ENCODE assay signal across 15 mouse cellular contexts in genomic region chr7:55809967-55810366, GRCm38 (mm10).
"Had no signal": no experiment of that assay in that cellular context is flagged by ENCODE, and none has a peak within 500 bp of the region (broad histone marks: within the 10 kb centered on the region; RNA-seq: fewer than 3 reads in every experiment).

No protein-coding gene starts in this region.

- H3K4me3 ChIP-seq: neural tube, embryonic 13.5 days; neural tube, embryonic 15.5 days; stomach, embryonic 15.5 days had no signal

- H3K9me3 ChIP-seq: neural tube, embryonic 13.5 days; neural tube, embryonic 15.5 days; stomach, embryonic 15.5 days had no signal

- H3K9ac ChIP-seq: neural tube, embryonic 13.5 days; neural tube, embryonic 15.5 days; stomach, embryonic 15.5 days had no signal

- H3K27me3 ChIP-seq: neural tube, embryonic 13.5 days; neural tube, embryonic 15.5 days; stomach, embryonic 15.5 days had no signal

- H3K27ac ChIP-seq: neural tube, embryonic 13.5 days; neural tube, embryonic 15.5 days; stomach, embryonic 15.5 days; stomach, postnatal 0 days had no signal

- DNase-seq: retina, postnatal 1 day; right cerebral cortex, adult 18-20 months; right cerebral cortex, postnatal 25 days; right cerebral cortex, postnatal 4 days; spleen, adult 18-20 months; thymus, adult 18-20 months; thymus, adult 2 months; thymus, postnatal 14 days; thymus, postnatal 25 days; thymus, postnatal 36 days; thymus, postnatal 4 days had no signal

- H3K4me2 ChIP-seq: neural tube, embryonic 13.5 days; neural tube, embryonic 15.5 days; stomach, embryonic 15.5 days had no signal

- H3K4me1 ChIP-seq: neural tube, embryonic 13.5 days; neural tube, embryonic 15.5 days; stomach, embryonic 15.5 days had no signal
